Mouse (Mus musculus): ENCODE measurements around the gene Utrn. TPM values are rescaled to one million over a fixed set of nuclear protein-coding genes. Genes with fewer than 3 reads are reported as not detected.

Gene Utrn
- polyA plus RNA-seq, 1 experiment = 42.7 TPM

GRCm38 (mm10) chr10:12701694-12702093 is 167.5 kb downstream of the Utrn start:
- Histone ChIP-seq H3K4me1 (ENCODE audit: control insufficient read depth, insufficient read depth, insufficient read length, low read length) (peaks cover 3% of the 10 kb centered on the region; the same call in 1 of the 2 replicates), H3K27ac (replicated peaks; ENCODE audit: low read depth, low read length) (no peak overlapping the region), H3K4me3 (ENCODE audit: insufficient read depth, low read depth, low read length) (no peak overlapping the region)

- no peak overlapping the region for H3K27ac ChIP-seq (replicated peaks; ENCODE audit: low read depth, low read length)
- 0 out of 2 replicates have a peak, but pooled peaks cover 3% of the 10 kb centered on the region for H3K4me1 ChIP-seq (ENCODE audit: control insufficient read depth, insufficient read depth, insufficient read length, low read length)
- H3K4me3 ChIP-seq (ENCODE audit: insufficient read depth, low read depth, low read length) = no peak overlapping the region
Observed at GRCm38 (mm10) chr10:12700576-12700975, 168.6 kb downstream of the Utrn start.

GRCm38 (mm10) chr10:12697902-12698301 is 171.3 kb downstream of the Utrn start:
- Histone ChIP-seq H3K4me3 (ENCODE audit: insufficient read depth, low read depth, low read length) (no peak overlapping the region), H3K4me1 (ENCODE audit: control insufficient read depth, insufficient read depth, insufficient read length, low read length) (no peaks in the 10 kb centered on the region), H3K27ac (replicated peaks; ENCODE audit: low read depth, low read length) (no peak overlapping the region)

GRCm38 (mm10) chr10:12696704-12697103 is 172.5 kb downstream of the Utrn start:
- no peaks in the 10 kb centered on the region for H3K4me1 ChIP-seq (ENCODE audit: control insufficient read depth, insufficient read depth, insufficient read length, low read length)
- H3K4me3 ChIP-seq (ENCODE audit: insufficient read depth, low read depth, low read length) = no peak overlapping the region
- H3K27ac ChIP-seq (replicated peaks; ENCODE audit: low read depth, low read length) = no peak overlapping the region

- Histone ChIP-seq H3K4me1 (ENCODE audit: control insufficient read depth, insufficient read depth, insufficient read length, low read length) (no peaks in the 10 kb centered on the region), H3K27ac (replicated peaks; ENCODE audit: low read depth, low read length) (no peak overlapping the region), H3K4me3 (ENCODE audit: insufficient read depth, low read depth, low read length) (no peak overlapping the region)
Observed at GRCm38 (mm10) chr10:12694774-12695173, 174.4 kb downstream of the Utrn start.

GRCm38 (mm10) chr10:12690601-12691000 is 178.6 kb downstream of the Utrn start:
- H3K27ac ChIP-seq (replicated peaks; ENCODE audit: low read depth, low read length) = no peak overlapping the region
- H3K4me3 ChIP-seq (ENCODE audit: insufficient read depth, low read depth, low read length) = no peak overlapping the region
- H3K4me1 ChIP-seq (ENCODE audit: control insufficient read depth, insufficient read depth, insufficient read length, low read length) = no peaks in the 10 kb centered on the region

GRCm38 (mm10) chr10:12685683-12686082 is 183.5 kb downstream of the Utrn start:
- H3K4me3 ChIP-seq (ENCODE audit: insufficient read depth, low read depth, low read length) = no peak overlapping the region
- no peaks in the 10 kb centered on the region for H3K4me1 ChIP-seq (ENCODE audit: control insufficient read depth, insufficient read depth, insufficient read length, low read length)
- H3K27ac ChIP-seq (replicated peaks; ENCODE audit: low read depth, low read length) = no peak overlapping the region

- H3K27ac ChIP-seq (replicated peaks; ENCODE audit: low read depth, low read length) = no peak overlapping the region
- no peak overlapping the region for H3K4me3 ChIP-seq (ENCODE audit: insufficient read depth, low read depth, low read length)
- no peaks in the 10 kb centered on the region for H3K4me1 ChIP-seq (ENCODE audit: control insufficient read depth, insufficient read depth, insufficient read length, low read length)
Observed at GRCm38 (mm10) chr10:12684018-12684417, 185.1 kb downstream of the Utrn start.

- no peak overlapping the region for H3K27ac ChIP-seq (replicated peaks; ENCODE audit: low read depth, low read length)
- H3K4me3 ChIP-seq (ENCODE audit: insufficient read depth, low read depth, low read length) = no peak overlapping the region
- H3K4me1 ChIP-seq (ENCODE audit: control insufficient read depth, insufficient read depth, insufficient read length, low read length) = no peaks in the 10 kb centered on the region
Observed at GRCm38 (mm10) chr10:12673309-12673708, 195.9 kb downstream of the Utrn start.

- no peaks in the 10 kb centered on the region for H3K4me1 ChIP-seq (ENCODE audit: control insufficient read depth, insufficient read depth, insufficient read length, low read length)
Observed at GRCm38 (mm10) chr10:12671608-12672007, 197.6 kb downstream of the Utrn start.

GRCm38 (mm10) chr10:12662035-12662434 is 207.1 kb downstream of the Utrn start:
- Histone ChIP-seq H3K4me3 (ENCODE audit: insufficient read depth, low read depth, low read length) (no peak overlapping the region), H3K4me1 (ENCODE audit: control insufficient read depth, insufficient read depth, insufficient read length, low read length) (no peaks in the 10 kb centered on the region), H3K27ac (replicated peaks; ENCODE audit: low read depth, low read length) (no peak overlapping the region)

More at GRCm38 (mm10) chr10:12671608-12672007, 197.6 kb downstream of the Utrn start:
- H3K27ac ChIP-seq (replicated peaks; ENCODE audit: low read depth, low read length) = no peak overlapping the region
- no peak overlapping the region for H3K4me3 ChIP-seq (ENCODE audit: insufficient read depth, low read depth, low read length)

GRCm38 (mm10) chr10:12658023-12658744 is 211.0 kb downstream of the Utrn start:
- no peak overlapping the region for H3K27ac ChIP-seq (replicated peaks; ENCODE audit: low read depth, low read length)
- H3K4me3 ChIP-seq (ENCODE audit: insufficient read depth, low read depth, low read length) = no peak overlapping the region
- H3K4me1 ChIP-seq (ENCODE audit: control insufficient read depth, insufficient read depth, insufficient read length, low read length) = no peaks in the 10 kb centered on the region

GRCm38 (mm10) chr10:12652988-12653387 is 216.2 kb downstream of the Utrn start:
- Histone ChIP-seq H3K4me3 (ENCODE audit: insufficient read depth, low read depth, low read length) (no peak overlapping the region), H3K4me1 (ENCODE audit: control insufficient read depth, insufficient read depth, insufficient read length, low read length) (no peaks in the 10 kb centered on the region), H3K27ac (replicated peaks; ENCODE audit: low read depth, low read length) (no peak overlapping the region)

GRCm38 (mm10) chr10:12646119-12646518 is 223.0 kb downstream of the Utrn start:
- Histone ChIP-seq H3K27ac (replicated peaks; ENCODE audit: low read depth, low read length) (no peak overlapping the region), H3K4me1 (ENCODE audit: control insufficient read depth, insufficient read depth, insufficient read length, low read length) (no peaks in the 10 kb centered on the region), H3K4me3 (ENCODE audit: insufficient read depth, low read depth, low read length) (no peak overlapping the region)

- no peak overlapping the region for H3K4me3 ChIP-seq (ENCODE audit: insufficient read depth, low read depth, low read length)
- no peak overlapping the region for H3K27ac ChIP-seq (replicated peaks; ENCODE audit: low read depth, low read length)
- no peaks in the 10 kb centered on the region for H3K4me1 ChIP-seq (ENCODE audit: control insufficient read depth, insufficient read depth, insufficient read length, low read length)
Observed at GRCm38 (mm10) chr10:12643336-12643735, 225.8 kb downstream of the Utrn start.

GRCm38 (mm10) chr10:12639638-12640037 is 229.5 kb downstream of the Utrn start:
- H3K4me1 ChIP-seq (ENCODE audit: control insufficient read depth, insufficient read depth, insufficient read length, low read length) = no peaks in the 10 kb centered on the region
- H3K4me3 ChIP-seq (ENCODE audit: insufficient read depth, low read depth, low read length) = no peak overlapping the region
- H3K27ac ChIP-seq (replicated peaks; ENCODE audit: low read depth, low read length) = no peak overlapping the region
